Mouse (Mus musculus): ENCODE results near the gene Fancm.

DNA sequence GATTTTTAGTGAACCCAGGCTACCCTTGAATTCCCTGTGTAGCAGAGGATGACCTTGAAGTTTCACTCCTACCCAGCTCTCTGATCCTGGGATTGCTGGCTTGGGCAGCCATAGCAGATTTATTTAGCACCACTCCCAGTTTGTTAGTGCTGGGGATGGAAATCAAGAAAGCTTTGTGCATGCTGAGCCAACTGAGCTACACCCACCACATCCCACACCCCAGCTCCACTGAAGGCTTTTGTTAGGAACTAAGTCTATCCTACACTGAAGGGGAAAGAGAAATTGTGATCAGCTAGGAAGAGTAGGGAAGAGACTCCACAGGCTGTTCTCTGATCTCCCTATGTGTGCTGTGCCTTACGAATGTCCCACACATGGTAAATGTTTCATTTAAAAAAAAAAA lies 37.4 kb downstream of the Fancm start:
- TF ChIP-seq CTCF (IDR thresholded peaks at IDR 0.05; ENCODE audit: borderline replicate concordance, insufficient read depth, low read depth, low read length) (no peak), POLR2A (IDR thresholded peaks at IDR 0.05; ENCODE audit: borderline replicate concordance, insufficient read depth, low read length) (no peak)

Data from cerebellum, adult 2 months (tissue).